Mouse (Mus musculus): Measurements from ENCODE around the gene Prdm11. TPM values are rescaled to one million over a fixed set of nuclear protein-coding genes. Genes with fewer than 3 reads are reported as not detected.

The Prdm11 gene
- polyA plus RNA-seq, 1 experiment from 2014 or later = 4.8 TPM

GRCm38 (mm10) chr2:93079394-93079793, 33.4 kb upstream of the Prdm11 start:
- no peak for TF ChIP-seq CTCF (IDR thresholded peaks at IDR 0.05)

GRCm38 (mm10) chr2:93076578-93076955, 30.6 kb upstream of the Prdm11 start:
- in situ Hi-C loops (cut with MboI; ENCODE audit: low pct_unique_long_range_greater_than_20kb) = no loop called here
- peaks cover 4% of the 10 kb centered on the region for H3K27me3 ChIP-seq
- POLR2A ChIA-PET = no interaction called here
- ATAC-seq (peak; percentile 7), DNase-seq (ENCODE audit: low read depth, low spot score) (no peak)
- CTCF ChIA-PET = interaction anchor here (0.7 to 1.6 kb wide), 6 partner anchors 15 to 150 kb away, joined by 3 to 6 read pairs (median 3); no protein-coding TSS in a partner anchor
- no peak for TF ChIP-seq CTCF (IDR thresholded peaks at IDR 0.05)

More at GRCm38 (mm10) chr2:93079394-93079793, 33.4 kb upstream of the Prdm11 start:
- ATAC-seq (no peak), DNase-seq (ENCODE audit: low read depth, low spot score) (no peak)
- no peaks in the 10 kb centered on the region for H3K27me3 ChIP-seq
- ChIA-PET POLR2A (no interaction called here), CTCF (no interaction called here)
- in situ Hi-C loops (cut with MboI; ENCODE audit: low pct_unique_long_range_greater_than_20kb) = no loop called here

- DNase-seq (ENCODE audit: low read depth, low spot score) (no peak), ATAC-seq (peak; percentile 49)
- CTCF ChIA-PET = interaction anchor here (0.5 to 1.6 kb wide), 7 partner anchors 15 to 317 kb away, joined by 3 to 6 read pairs (median 3); no protein-coding TSS in a partner anchor
- POLR2A ChIA-PET = no interaction called here
- no peak for TF ChIP-seq CTCF (IDR thresholded peaks at IDR 0.05)
- peaks cover 4% of the 10 kb centered on the region for H3K27me3 ChIP-seq
- in situ Hi-C loops (cut with MboI; ENCODE audit: low pct_unique_long_range_greater_than_20kb) = no loop called here
Observed at GRCm38 (mm10) chr2:93075738-93076577, 30.0 kb upstream of the Prdm11 start.

GRCm38 (mm10) chr2:93071656-93072055, 25.7 kb upstream of the Prdm11 start:
- ATAC-seq (peak; percentile 52), DNase-seq (ENCODE audit: low read depth, low spot score) (no peak)
- TF ChIP-seq CTCF (IDR thresholded peaks at IDR 0.05) = no peak
- ChIA-PET POLR2A (no interaction called here), CTCF (interaction anchor here (1.0 to 4.5 kb wide), 2 partner anchors 127 to 131 kb away, joined by 5 to 24 read pairs; no protein-coding TSS in a partner anchor)
- in situ Hi-C loops (cut with MboI; ENCODE audit: low pct_unique_long_range_greater_than_20kb) = no loop called here
- H3K27me3 ChIP-seq = peaks cover 7% of the 10 kb centered on the region

GRCm38 (mm10) chr2:93068942-93069341, 23.0 kb upstream of the Prdm11 start:
- DNase-seq (ENCODE audit: low read depth, low spot score) = no peak
- POLR2A ChIA-PET = no interaction called here
- peak; percentile 85 for TF ChIP-seq CTCF (IDR thresholded peaks at IDR 0.05)
- CTCF ChIA-PET = interaction anchor here (0.7 to 5.0 kb wide), 25 partner anchors 9 to 406 kb away, joined by 3 to 27 read pairs (median 4); partner anchors contain the start of gene Trp53i11
- in situ Hi-C loops (cut with MboI; ENCODE audit: low pct_unique_long_range_greater_than_20kb) = loop anchor here (5.0 kb wide), 3 partner anchors 118 to 408 kb away; partner anchors contain the start of gene Trp53i11
- no peak for ATAC-seq
- peaks cover 10% of the 10 kb centered on the region for H3K27me3 ChIP-seq

GRCm38 (mm10) chr2:93063347-93063746, 17.4 kb upstream of the Prdm11 start:
- ChIA-PET CTCF (interaction anchor here (1.2 to 1.4 kb wide), 2 partner anchors 153 to 162 kb away, joined by 3 to 4 read pairs; no protein-coding TSS in a partner anchor), POLR2A (no interaction called here)
- TF ChIP-seq CTCF (IDR thresholded peaks at IDR 0.05) = peak; percentile 55
- in situ Hi-C loops (cut with MboI; ENCODE audit: low pct_unique_long_range_greater_than_20kb) = loop anchor here (5.0 kb wide), 1 partner anchor 156 kb away; no protein-coding TSS in a partner anchor
- DNase-seq (ENCODE audit: low read depth, low spot score) = no peak
- ATAC-seq = no peak
- peaks cover 17% of the 10 kb centered on the region for H3K27me3 ChIP-seq

- ATAC-seq = no peak
- CTCF ChIA-PET = interaction anchor here (0.9 to 1.8 kb wide), 6 partner anchors 9 to 167 kb away, joined by 3 to 9 read pairs (median 4); no protein-coding TSS in a partner anchor
- TF ChIP-seq CTCF (IDR thresholded peaks at IDR 0.05) = no peak
- POLR2A ChIA-PET = no interaction called here
- in situ Hi-C loops (cut with MboI; ENCODE audit: low pct_unique_long_range_greater_than_20kb) = loop anchor here (5.0 kb wide), 1 partner anchor 95 kb away; no protein-coding TSS in a partner anchor
- H3K27me3 ChIP-seq = peaks cover 19% of the 10 kb centered on the region
- DNase-seq (ENCODE audit: low read depth, low spot score) = no peak
Observed at GRCm38 (mm10) chr2:93051873-93052272, 5.9 kb upstream of the Prdm11 start.

- DNase-seq (ENCODE audit: low read depth, low spot score) (no peak), ATAC-seq (no peak)
- CTCF ChIA-PET = interaction anchor here (1.4 kb wide), 1 partner anchor 144 kb away, joined by 4 read pairs; no protein-coding TSS in a partner anchor
- in situ Hi-C loops (cut with MboI; ENCODE audit: low pct_unique_long_range_greater_than_20kb) = no loop called here
- peaks cover 8% of the 10 kb centered on the region for H3K27me3 ChIP-seq
- POLR2A ChIA-PET = no interaction called here
- TF ChIP-seq CTCF (IDR thresholded peaks at IDR 0.05) = no peak
Observed at GRCm38 (mm10) chr2:93048601-93049323, 2.8 kb upstream of the Prdm11 start.

- TF ChIP-seq CTCF (IDR thresholded peaks at IDR 0.05) = no peak
- in situ Hi-C loops (cut with MboI; ENCODE audit: low pct_unique_long_range_greater_than_20kb) = no loop called here
- ATAC-seq (no peak), DNase-seq (ENCODE audit: low read depth, low spot score) (no peak)
- ChIA-PET POLR2A (no interaction called here), CTCF (no interaction called here)
- H3K27me3 ChIP-seq = no peaks in the 10 kb centered on the region
Observed at GRCm38 (mm10) chr2:93047491-93048050, 1.6 kb upstream of the Prdm11 start.

- DNase-seq (ENCODE audit: low read depth, low spot score) (no peak), ATAC-seq (no peak)
- no peak for TF ChIP-seq CTCF (IDR thresholded peaks at IDR 0.05)
- in situ Hi-C loops (cut with MboI; ENCODE audit: low pct_unique_long_range_greater_than_20kb) = no loop called here
- ChIA-PET CTCF (no interaction called here), POLR2A (no interaction called here)
- H3K27me3 ChIP-seq = no peaks in the 10 kb centered on the region
Observed at GRCm38 (mm10) chr2:93047036-93047435, 1.1 kb upstream of the Prdm11 start.

Measured in Patski (cell line).